Mouse (Mus musculus) forelimb bud, embryonic 11.5 days (tissue): ENCODE data around the gene Litaf.

Experiments used
- DNase-seq: peaks from one replicate; pipeline ENCODE4 v3.0.0-alpha.2; 2012; ENCODE audit warnings: low read depth, low spot score

Gene Litaf

GRCm38 (mm10) chr16:10916271-10916670 lies 149.7 kb downstream of the Litaf start:
- peak; percentile 53 for DNase-seq

GRCm38 (mm10) chr16:10915066-10915465 lies 150.9 kb downstream of the Litaf start:
- DNase-seq = no peak

- DNase-seq = no peak
Observed at GRCm38 (mm10) chr16:10911061-10911460, 154.9 kb downstream of the Litaf start.

- no peak for DNase-seq
Observed at GRCm38 (mm10) chr16:10910541-10910940, 155.4 kb downstream of the Litaf start.
